Mouse (Mus musculus) liver, postnatal 0 days (tissue): ENCODE measurements around the gene Mrap.

Experiments used
- CTCF ChIP-seq: sonication (generic); IDR thresholded peaks from 2 replicates; pipeline ENCODE4 v1.5.1; 2016; ENCODE audit warnings: antibody characterized with exemption, low read depth
- EP300 ChIP-seq: IDR thresholded peaks from 2 replicates; pipeline ENCODE4 v1.6.1; 2016; ENCODE audit warnings: antibody characterized with exemption, low read depth, mild to moderate bottlenecking

DNA sequence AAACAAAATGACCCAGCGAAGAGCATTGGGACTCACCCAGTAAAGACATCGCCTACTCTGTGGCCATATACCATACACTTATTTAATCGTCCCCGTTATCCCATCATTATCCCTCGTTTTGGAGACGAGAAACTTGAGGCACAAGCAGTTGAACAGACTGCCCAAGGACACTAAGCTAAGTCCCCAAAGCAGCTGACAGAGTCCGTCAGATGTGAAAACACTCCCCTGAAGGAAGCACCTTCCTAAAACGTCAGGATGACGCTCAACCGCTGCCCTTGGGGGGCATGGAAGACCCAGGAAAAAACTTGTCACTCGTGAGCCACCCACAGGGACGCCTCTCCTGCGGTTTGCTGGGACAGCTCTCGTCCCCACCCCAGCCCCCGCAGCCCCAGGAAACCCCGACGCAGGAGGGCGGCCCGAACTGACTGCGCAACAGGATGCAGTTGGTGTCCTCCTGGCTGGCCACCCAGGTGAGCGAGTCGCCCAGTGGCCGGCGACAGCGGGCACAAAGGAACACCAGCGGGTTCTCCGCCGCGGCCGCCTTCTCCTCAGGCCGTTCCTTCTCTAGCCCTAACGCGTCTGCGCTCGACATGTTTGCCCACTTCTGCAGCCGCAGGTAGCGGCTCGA, 11.3 kb upstream of the Mrap start:
- no peak for TF ChIP-seq EP300
- no peak for TF ChIP-seq CTCF
